Mouse (Mus musculus): ENCODE results near the gene Gm20696.

DNA sequence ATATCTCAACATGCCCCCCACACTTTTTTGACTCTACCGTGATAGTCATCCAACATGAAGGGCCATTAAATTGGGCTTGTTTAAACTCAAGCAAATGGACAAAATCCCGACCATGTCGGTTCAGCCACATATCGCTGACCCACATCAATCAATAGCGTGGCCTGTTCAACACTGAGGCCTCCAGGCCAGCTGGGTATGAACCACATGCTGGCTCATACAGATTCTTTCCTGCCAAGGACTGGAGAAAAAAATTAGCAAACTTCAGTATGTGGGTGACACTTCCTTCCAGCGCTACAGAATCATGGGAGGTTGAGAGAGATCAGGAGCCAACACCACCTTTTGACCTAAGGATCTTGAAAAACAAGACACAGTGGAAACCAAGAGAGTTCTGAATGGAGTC lies 294.6 kb downstream of the Gm20696 start:
- TF ChIP-seq EP300 (IDR thresholded peaks at IDR 0.05; ENCODE audit: low read depth), result no peak
- TF ChIP-seq CTCF (IDR thresholded peaks at IDR 0.05; ENCODE audit: low read depth), result no peak

Measured in liver, embryonic 14.5 days (tissue).